Mouse (Mus musculus) myocyte (in vitro differentiated cells): ENCODE measurements around the gene Ttf1. TPM values are rescaled to one million over a fixed set of nuclear protein-coding genes. Genes with fewer than 3 reads are reported as not detected.

ENCODE experiments used
- H3K27me3 ChIP-seq: one replicate; pipeline ENCODE4 v1.6.1; 2011; ENCODE audit not compliant: control insufficient read depth, insufficient read depth, insufficient read length
- H3K36me3 ChIP-seq: one replicate; pipeline ENCODE4 v1.6.1; 2011; ENCODE audit not compliant: control insufficient read depth, insufficient read depth
- H3K4me2 ChIP-seq: one replicate; pipeline ENCODE4 v1.6.1; 2011; ENCODE audit warnings: low read depth, control low read depth
- H3K4me3 ChIP-seq: one replicate; pipeline ENCODE4 v1.5.1; 2011; ENCODE audit warnings: mild to moderate bottlenecking, control low read depth, moderate library complexity
- H3K79me2 ChIP-seq: one replicate; pipeline ENCODE4 v1.6.1; 2011; ENCODE audit not compliant: control insufficient read depth, insufficient read depth
- H3ac ChIP-seq: one replicate; pipeline ENCODE4 v1.6.1; 2011; ENCODE audit not compliant: control insufficient read depth, insufficient read length
- CEBPB ChIP-seq: IDR thresholded peaks from 2 replicates; pipeline ENCODE4 v1.6.1; 2011; ENCODE audit warnings: mild to moderate bottlenecking, moderate library complexity; ENCODE audit not compliant: poor library complexity, insufficient read depth, severe bottlenecking
- E2F4 ChIP-seq: IDR thresholded peaks from one replicate; pipeline ENCODE4 v1.6.1; 2011; ENCODE audit warnings: mild to moderate bottlenecking, control low read depth, moderate library complexity; ENCODE audit not compliant: insufficient read depth
- MAX ChIP-seq: IDR thresholded peaks from one replicate; pipeline ENCODE4 v1.6.1; 2011; ENCODE audit warnings: low read depth, mild to moderate bottlenecking, control low read depth
- MYOD1 ChIP-seq, 3 experiments: IDR thresholded peaks; one replicate each; pipeline ENCODE4 v1.6.1; 2011; ENCODE audit warnings: control low read depth in 2 of 3, low read depth in 2 of 3, mild to moderate bottlenecking in 2 of 3, moderate library complexity in 1 of 3; ENCODE audit not compliant: insufficient read length in 2 of 3, control insufficient read depth in 1 of 3
- MYOG ChIP-seq, 3 experiments: IDR thresholded peaks; one replicate each; pipeline ENCODE4 v1.6.1; 2011; ENCODE audit warnings: control low read depth in 2 of 3, low read depth in 2 of 3, mild to moderate bottlenecking in 2 of 3; ENCODE audit not compliant: insufficient read length in 2 of 3, control insufficient read depth in 1 of 3, insufficient read depth in 1 of 3
- POLR2A ChIP-seq: IDR thresholded peaks from one replicate; pipeline ENCODE4 v1.6.1; 2011; ENCODE audit warnings: low read depth, mild to moderate bottlenecking, control low read depth, moderate library complexity; ENCODE audit not compliant: insufficient read length
- POLR2AphosphoS2 ChIP-seq: IDR thresholded peaks from one replicate; pipeline ENCODE4 v1.6.1; 2011; ENCODE audit warnings: low read depth, control low read depth; ENCODE audit not compliant: insufficient read length
- REST ChIP-seq: IDR thresholded peaks from one replicate; pipeline ENCODE4 v1.6.1; 2011; ENCODE audit warnings: mild to moderate bottlenecking, control low read depth, moderate library complexity; ENCODE audit not compliant: insufficient read depth, insufficient read length
- SRF ChIP-seq: IDR thresholded peaks from one replicate; pipeline ENCODE4 v1.6.1; 2011; ENCODE audit warnings: low read depth; ENCODE audit not compliant: control insufficient read depth, insufficient read length
- TCF12 ChIP-seq: IDR thresholded peaks from one replicate; pipeline ENCODE4 v1.6.1; 2011; ENCODE audit warnings: mild to moderate bottlenecking, control low read depth; ENCODE audit not compliant: poor library complexity, insufficient read depth, severe bottlenecking
- TCF3 ChIP-seq: IDR thresholded peaks from one replicate; pipeline ENCODE4 v1.6.1; 2011; ENCODE audit warnings: low read depth, control low read depth; ENCODE audit not compliant: insufficient read length
- USF1 ChIP-seq: IDR thresholded peaks from one replicate; pipeline ENCODE4 v1.6.1; 2011; ENCODE audit warnings: low read depth, mild to moderate bottlenecking, control low read depth, moderate library complexity
- polyA plus RNA-seq: library from polyadenylated mRNA; unstranded; fragments of >200 nt; fragmentation: generic; extraction: Trizol; gene quantifications from one replicate; pipeline ENCODE4 v1.2.1, GENCODE M21; 2012; ENCODE audit warnings: missing spikeins

Ttf1 gene
- polyA plus RNA-seq, 1 experiment: 3.1 TPM

- Histone ChIP-seq H3K4me2 (no peak overlapping the region), H3K36me3 (no peaks in the 10 kb centered on the region), H3ac (no peak overlapping the region), H3K27me3 (peaks cover 82% of the 10 kb centered on the region), H3K4me3 (no peak overlapping the region), H3K79me2 (no peaks in the 10 kb centered on the region)
- TF ChIP-seq MAX (no peak), MYOG (IDR thresholded peaks at IDR 0.05; ENCODE audit: control insufficient read depth in 1 of 3, insufficient read depth in 1 of 3, insufficient read length in 2 of 3, low read depth in 2 of 3) (no peak), E2F4 (no peak), TCF3 (no peak)
Observed at GRCm38 (mm10) chr2:29021025-29021424, 39.0 kb upstream of the Ttf1 start.

GRCm38 (mm10) chr2:29023001-29023400 is 37.1 kb upstream of the Ttf1 start:
- Histone ChIP-seq H3ac (no peak overlapping the region), H3K36me3 (no peaks in the 10 kb centered on the region), H3K4me3 (no peak overlapping the region), H3K4me2 (no peak overlapping the region), H3K27me3 (peaks cover 80% of the 10 kb centered on the region), H3K79me2 (no peaks in the 10 kb centered on the region)
- TF ChIP-seq USF1 (no peak), SRF (no peak), MYOD1 (IDR thresholded peaks at IDR 0.05; ENCODE audit: control insufficient read depth in 1 of 3, insufficient read length in 2 of 3, low read depth in 2 of 3) (no peak), MYOG (IDR thresholded peaks at IDR 0.05; ENCODE audit: control insufficient read depth in 1 of 3, insufficient read depth in 1 of 3, insufficient read length in 2 of 3, low read depth in 2 of 3) (no peak), CEBPB (no peak), POLR2A (no peak), TCF12 (no peak), REST (no peak), E2F4 (no peak), POLR2AphosphoS2 (no peak), MAX (no peak), TCF3 (no peak)

GRCm38 (mm10) chr2:29025284-29025683 is 34.8 kb upstream of the Ttf1 start:
- no peak overlapping the region for H3K4me3 ChIP-seq
- no peaks in the 10 kb centered on the region for H3K79me2 ChIP-seq
- TF ChIP-seq MYOD1 (IDR thresholded peaks at IDR 0.05; ENCODE audit: control insufficient read depth in 1 of 3, insufficient read length in 2 of 3, low read depth in 2 of 3) (no peak), CEBPB (no peak), TCF12 (no peak), USF1 (no peak), POLR2AphosphoS2 (no peak), TCF3 (no peak), MAX (no peak), E2F4 (no peak), POLR2A (no peak)
- no peaks in the 10 kb centered on the region for H3K36me3 ChIP-seq
- no peak overlapping the region for H3ac ChIP-seq
- H3K4me2 ChIP-seq: no peak overlapping the region
- peaks cover 86% of the 10 kb centered on the region for H3K27me3 ChIP-seq

- H3K27me3 ChIP-seq: peaks cover 79% of the 10 kb centered on the region
- no peak overlapping the region for H3ac ChIP-seq
- TF ChIP-seq POLR2AphosphoS2 (no peak), POLR2A (no peak), REST (no peak), CEBPB (no peak), MYOD1 (IDR thresholded peaks at IDR 0.05; ENCODE audit: control insufficient read depth in 1 of 3, insufficient read length in 2 of 3, low read depth in 2 of 3) (no peak), TCF12 (no peak), E2F4 (no peak), MYOG (IDR thresholded peaks at IDR 0.05; ENCODE audit: control insufficient read depth in 1 of 3, insufficient read depth in 1 of 3, insufficient read length in 2 of 3, low read depth in 2 of 3) (no peak), MAX (no peak), SRF (no peak), USF1 (no peak), TCF3 (no peak)
- H3K4me3 ChIP-seq: no peak overlapping the region
- no peak overlapping the region for H3K4me2 ChIP-seq
- no peaks in the 10 kb centered on the region for H3K79me2 ChIP-seq
- no peaks in the 10 kb centered on the region for H3K36me3 ChIP-seq
Observed at GRCm38 (mm10) chr2:29030048-29030734, 29.9 kb upstream of the Ttf1 start.

GRCm38 (mm10) chr2:29031951-29032350 is 28.1 kb upstream of the Ttf1 start:
- H3K79me2 ChIP-seq: no peaks in the 10 kb centered on the region
- no peak for TF ChIP-seq POLR2A
- no peak for TF ChIP-seq SRF
- no peak for TF ChIP-seq TCF12
- no peak for TF ChIP-seq MAX
- TF ChIP-seq CEBPB: no peak
- TF ChIP-seq MYOG (IDR thresholded peaks at IDR 0.05; ENCODE audit: control insufficient read depth in 1 of 3, insufficient read depth in 1 of 3, insufficient read length in 2 of 3, low read depth in 2 of 3): no peak
- no peak for TF ChIP-seq TCF3
- TF ChIP-seq E2F4: no peak
- no peak for TF ChIP-seq MYOD1 (IDR thresholded peaks at IDR 0.05; ENCODE audit: control insufficient read depth in 1 of 3, insufficient read length in 2 of 3, low read depth in 2 of 3)
- no peak for TF ChIP-seq POLR2AphosphoS2
- TF ChIP-seq USF1: no peak
- no peak overlapping the region for H3K4me2 ChIP-seq
- H3K36me3 ChIP-seq: no peaks in the 10 kb centered on the region
- H3K4me3 ChIP-seq: no peak overlapping the region
- peaks cover 79% of the 10 kb centered on the region for H3K27me3 ChIP-seq
- H3ac ChIP-seq: no peak overlapping the region
